Mouse (Mus musculus) hindbrain, embryonic 15.5 days (tissue): ENCODE results near the gene Sco2. TPM values are rescaled to one million over a fixed set of nuclear protein-coding genes. Genes with fewer than 3 reads are reported as not detected.

Experiments used
- ATAC-seq: fragments of 200-750 bp; cut with Nextera tagmentation; 2 replicates; pipeline ENCODE4 v1.8.0; 2017; ENCODE audit warnings: low read depth, moderate number of reproducible peaks, moderate TSS enrichment; ENCODE audit not compliant: low FRiP score
- H3K27ac ChIP-seq: fragments of 300-500 bp; sonication (generic); replicated peaks from 2 replicates; pipeline ENCODE4 v1.5.1; 2015; ENCODE audit warnings: mild to moderate bottlenecking, inconsistent platforms
- H3K27me3 ChIP-seq: fragments of 300-500 bp; sonication (generic); 2 replicates; pipeline ENCODE4 v1.6.1; 2015; ENCODE audit warnings: control low read depth, inconsistent platforms
- H3K36me3 ChIP-seq: fragments of 300-500 bp; sonication (generic); 2 replicates; pipeline ENCODE4 v1.6.1; 2015; ENCODE audit warnings: control low read depth, inconsistent platforms
- H3K4me1 ChIP-seq: fragments of 300-500 bp; sonication (generic); replicated peaks from 2 replicates; pipeline ENCODE4 v1.6.1; 2015; ENCODE audit warnings: control low read depth, inconsistent platforms
- H3K4me2 ChIP-seq: fragments of 300-500 bp; sonication (generic); 2 replicates; pipeline ENCODE4 v1.6.1; 2015; ENCODE audit warnings: moderate library complexity, mild to moderate bottlenecking, inconsistent platforms
- H3K4me3 ChIP-seq: fragments of 300-500 bp; sonication (generic); 2 replicates; pipeline ENCODE4 v1.5.1; 2015; ENCODE audit warnings: mild to moderate bottlenecking, inconsistent platforms
- H3K9ac ChIP-seq: fragments of 300-500 bp; sonication (generic); 2 replicates; pipeline ENCODE4 v1.6.1; 2015; ENCODE audit warnings: inconsistent platforms
- H3K9me3 ChIP-seq: fragments of 300-500 bp; sonication (generic); 2 replicates; pipeline ENCODE4 v1.6.1; 2016; ENCODE audit warnings: control low read depth, inconsistent platforms
- WGBS: fragments of 180-500 bp; shearing (Covaris S2); methylation state at CpG from one replicate; pipeline ENCODE4 v1.1.7; 2015; 5-methylcytosine and 5-hydroxymethylcytosine counted together
- polyA plus RNA-seq: library from polyadenylated mRNA; unstranded; fragments of >200 nt; fragmentation: Nextera tagmentation; extraction: Ambion mirVana; gene quantifications from 2 replicates; pipeline ENCODE4 v1.2.1, GENCODE M21; 2015

The Sco2 gene
- polyA plus RNA-seq, 1 experiment from 2014 or later, result 17.8 TPM

DNA sequence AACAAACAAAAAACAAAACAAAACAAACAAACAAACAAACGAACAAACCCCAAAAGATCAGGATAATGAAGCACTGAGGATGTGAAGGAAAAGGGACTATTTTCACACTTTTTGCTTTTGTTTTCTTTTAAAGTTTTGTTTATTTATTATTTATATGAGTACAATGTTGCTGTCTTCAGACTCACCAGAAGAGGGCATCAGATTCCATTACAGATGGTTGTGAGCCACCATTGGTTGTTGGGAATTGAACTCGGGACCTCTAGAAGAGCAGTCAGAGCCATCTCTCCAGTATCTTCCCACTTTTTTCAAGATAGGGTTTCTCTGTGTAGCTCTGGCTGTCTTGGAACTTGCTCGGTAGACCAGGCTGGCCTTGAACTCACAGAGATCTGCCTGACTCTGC is 30.3 kb downstream of the Sco2 start:
- Histone ChIP-seq H3K27ac (no peak overlapping the region), H3K36me3 (no peaks in the 10 kb centered on the region), H3K4me2 (no peak overlapping the region), H3K9ac (no peak overlapping the region), H3K4me3 (no peak overlapping the region), H3K9me3 (no peaks in the 10 kb centered on the region), H3K27me3 (no peaks in the 10 kb centered on the region), H3K4me1 (no peaks in the 10 kb centered on the region)
- WGBS, result 92% methylated on average over 3 of the region's 3 CpGs
- ATAC-seq, result no peak

DNA sequence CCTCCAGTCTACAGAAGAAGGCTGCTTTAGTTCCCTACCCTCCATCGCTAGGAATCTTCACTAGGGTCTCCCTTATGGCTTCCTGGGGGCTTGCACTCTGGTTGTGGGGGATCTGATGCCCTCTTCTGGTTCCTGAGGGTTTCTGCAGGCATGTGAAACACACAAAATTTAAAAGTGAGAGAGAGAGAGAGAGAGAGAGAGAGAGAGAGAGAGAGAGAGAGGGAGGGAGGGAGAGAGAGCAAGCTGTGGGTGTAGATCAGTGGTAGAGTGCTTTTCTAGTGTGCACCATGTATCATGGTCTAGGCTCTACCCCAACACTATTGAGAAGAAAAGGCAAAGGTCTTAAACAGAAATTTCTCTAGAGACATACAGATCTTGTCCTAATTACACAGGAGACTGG is 32.0 kb downstream of the Sco2 start:
- no peak for ATAC-seq
- Histone ChIP-seq H3K9ac (no peak overlapping the region), H3K27me3 (no peaks in the 10 kb centered on the region), H3K36me3 (no peaks in the 10 kb centered on the region), H3K4me1 (no peaks in the 10 kb centered on the region), H3K27ac (no peak overlapping the region), H3K4me2 (no peak overlapping the region), H3K9me3 (no peaks in the 10 kb centered on the region), H3K4me3 (no peak overlapping the region)
- 50% methylated on average over 1 of the region's 1 CpGs for WGBS

DNA sequence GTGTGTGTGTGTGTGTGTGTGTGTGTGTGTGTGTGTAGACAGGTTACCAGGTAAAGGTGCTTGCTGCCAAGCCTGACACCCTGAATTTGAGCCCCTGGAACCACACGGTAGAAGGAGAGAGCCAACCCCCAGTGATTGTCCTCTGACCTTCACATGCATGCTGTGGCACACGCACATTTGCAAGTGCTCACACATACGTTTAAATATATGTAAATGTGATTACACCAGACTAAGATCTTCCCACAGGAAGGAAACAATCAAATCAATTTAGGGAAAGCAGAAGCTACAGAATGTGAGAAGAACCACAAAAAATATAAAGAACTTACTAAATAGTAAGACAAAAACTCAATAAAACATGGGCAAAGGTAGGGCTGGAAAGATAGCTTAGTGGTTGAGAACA is 33.5 kb downstream of the Sco2 start:
- no peaks in the 10 kb centered on the region for H3K4me1 ChIP-seq
- H3K4me2 ChIP-seq, result no peak overlapping the region
- H3K4me3 ChIP-seq, result no peak overlapping the region
- no peaks in the 10 kb centered on the region for H3K36me3 ChIP-seq
- no peaks in the 10 kb centered on the region for H3K9me3 ChIP-seq
- no peak overlapping the region for H3K9ac ChIP-seq
- H3K27me3 ChIP-seq, result no peaks in the 10 kb centered on the region
- no peak for ATAC-seq
- WGBS, result 83% methylated on average over 3 of the region's 3 CpGs
- H3K27ac ChIP-seq, result no peak overlapping the region

GRCm38 (mm10) chr15:89339696-89340095 is 34.0 kb downstream of the Sco2 start:
- Histone ChIP-seq H3K36me3 (no peaks in the 10 kb centered on the region), H3K4me1 (no peaks in the 10 kb centered on the region), H3K27ac (no peak overlapping the region), H3K9me3 (no peaks in the 10 kb centered on the region), H3K9ac (no peak overlapping the region), H3K4me3 (no peak overlapping the region), H3K27me3 (no peaks in the 10 kb centered on the region), H3K4me2 (no peak overlapping the region)
- WGBS, result 88% methylated on average over 2 of the region's 2 CpGs
- no peak for ATAC-seq

- no peaks in the 10 kb centered on the region for H3K27me3 ChIP-seq
- no peak for ATAC-seq
- H3K36me3 ChIP-seq, result no peaks in the 10 kb centered on the region
- H3K9ac ChIP-seq, result no peak overlapping the region
- H3K9me3 ChIP-seq, result no peaks in the 10 kb centered on the region
- H3K4me1 ChIP-seq, result no peaks in the 10 kb centered on the region
- H3K27ac ChIP-seq, result no peak overlapping the region
- no peak overlapping the region for H3K4me3 ChIP-seq
- H3K4me2 ChIP-seq, result no peak overlapping the region
- 85% methylated on average over 14 of the region's 14 CpGs for WGBS
These were observed 37.2 kb downstream of the Sco2 start for GRCm38 (mm10) chr15:89336422-89336821.

DNA sequence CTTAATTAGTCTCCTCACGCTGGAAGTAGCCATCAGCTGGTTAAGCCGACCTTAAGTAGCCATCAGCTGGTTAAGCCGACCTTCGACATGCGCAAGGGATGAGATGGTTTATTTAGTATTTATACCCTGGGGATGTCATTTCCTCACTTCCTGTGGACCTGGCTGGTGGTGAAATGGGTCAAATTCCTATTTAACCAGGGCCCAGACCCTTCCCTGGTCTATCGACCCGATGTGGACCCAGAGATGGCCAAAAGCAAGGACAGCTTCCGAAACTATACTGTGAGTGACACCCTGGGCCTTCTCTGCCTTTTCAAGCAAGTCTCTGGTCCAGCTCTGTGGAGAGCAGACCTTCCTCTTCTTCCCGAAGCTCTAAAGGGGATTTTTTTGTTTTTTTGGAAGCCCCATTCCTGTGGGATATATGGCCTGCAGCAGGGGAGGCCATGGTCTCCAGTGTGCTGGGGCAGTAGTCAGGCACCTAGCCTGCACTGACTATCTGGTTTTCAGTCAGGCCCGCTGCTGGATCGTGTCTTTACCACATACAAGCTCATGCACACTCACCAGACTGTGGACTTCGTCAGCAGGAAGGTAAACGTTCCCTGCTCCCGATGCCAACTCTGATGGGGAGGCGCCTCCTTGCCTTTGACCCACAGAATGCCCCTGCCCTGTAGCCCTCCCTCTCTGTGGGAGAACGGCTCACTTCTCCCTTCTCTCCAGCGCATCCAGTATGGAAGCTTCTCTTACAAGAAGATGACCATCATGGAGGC is 38.7 kb downstream of the Sco2 start:
- Histone ChIP-seq H3K27ac (no peak overlapping the region), H3K4me1 (no peaks in the 10 kb centered on the region), H3K27me3 (no peaks in the 10 kb centered on the region), H3K9me3 (no peaks in the 10 kb centered on the region), H3K36me3 (no peaks in the 10 kb centered on the region), H3K9ac (no peak overlapping the region), H3K4me3 (no peak overlapping the region), H3K4me2 (no peak overlapping the region)
- 88% methylated on average over 17 of the region's 17 CpGs for WGBS
- ATAC-seq, result no peak

GRCm38 (mm10) chr15:89334271-89334670 is 39.4 kb downstream of the Sco2 start, which contains the start of gene Miox:
TSS of gene Miox (plus strand) at chr15:89334398.
- WGBS, result 93% methylated on average over 7 of the region's 7 CpGs
- Histone ChIP-seq H3K4me3 (no peak within 1 kb of the TSS), H3K9me3 (no peaks in the 10 kb centered on the region), H3K27ac (no peak within 1 kb of the TSS), H3K4me1 (no peaks in the 10 kb centered on the region), H3K36me3 (no peaks in the 10 kb centered on the region), H3K4me2 (no peak within 1 kb of the TSS), H3K27me3 (no peaks in the 10 kb centered on the region), H3K9ac (no peak within 1 kb of the TSS)
- no peak for ATAC-seq

DNA sequence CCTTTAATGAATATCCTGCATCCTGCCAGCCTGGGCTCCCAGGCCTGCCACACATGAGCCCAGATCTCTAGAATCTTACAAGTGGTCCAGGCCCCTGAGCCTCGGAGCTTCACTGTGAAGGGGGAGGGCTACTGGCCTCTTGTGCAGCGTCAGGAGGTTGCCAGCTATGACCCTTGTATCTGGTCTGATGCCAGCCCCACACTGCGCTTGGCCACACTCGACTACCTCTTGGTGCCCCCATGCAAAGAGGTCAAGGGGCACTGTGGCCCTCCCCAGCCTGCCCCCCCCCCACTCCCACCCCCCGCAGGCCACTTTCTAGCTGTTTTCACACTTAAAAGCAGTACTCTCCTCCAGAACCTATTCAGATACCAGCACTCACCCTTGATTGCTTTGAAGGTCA is 47.2 kb downstream of the Sco2 start:
- ATAC-seq, result no peak
- H3K9ac ChIP-seq, result no peak overlapping the region
- no peak overlapping the region for H3K27ac ChIP-seq
- H3K4me3 ChIP-seq, result no peak overlapping the region
- no peak overlapping the region for H3K4me2 ChIP-seq
- peaks cover 9% of the 10 kb centered on the region for H3K27me3 ChIP-seq
- 62% methylated on average over 5 of the region's 5 CpGs for WGBS
- no peaks in the 10 kb centered on the region for H3K4me1 ChIP-seq
- no peaks in the 10 kb centered on the region for H3K9me3 ChIP-seq
- no peaks in the 10 kb centered on the region for H3K36me3 ChIP-seq

GRCm38 (mm10) chr15:89323656-89324055 is 50.0 kb downstream of the Sco2 start:
- Histone ChIP-seq H3K4me2 (no peak overlapping the region), H3K9ac (no peak overlapping the region), H3K36me3 (no peaks in the 10 kb centered on the region), H3K4me3 (no peak overlapping the region), H3K27ac (no peak overlapping the region), H3K27me3 (peaks cover 9% of the 10 kb centered on the region), H3K9me3 (no peaks in the 10 kb centered on the region), H3K4me1 (no peaks in the 10 kb centered on the region)
- no peak for ATAC-seq
- WGBS, result 92% methylated on average over 4 of the region's 4 CpGs

DNA sequence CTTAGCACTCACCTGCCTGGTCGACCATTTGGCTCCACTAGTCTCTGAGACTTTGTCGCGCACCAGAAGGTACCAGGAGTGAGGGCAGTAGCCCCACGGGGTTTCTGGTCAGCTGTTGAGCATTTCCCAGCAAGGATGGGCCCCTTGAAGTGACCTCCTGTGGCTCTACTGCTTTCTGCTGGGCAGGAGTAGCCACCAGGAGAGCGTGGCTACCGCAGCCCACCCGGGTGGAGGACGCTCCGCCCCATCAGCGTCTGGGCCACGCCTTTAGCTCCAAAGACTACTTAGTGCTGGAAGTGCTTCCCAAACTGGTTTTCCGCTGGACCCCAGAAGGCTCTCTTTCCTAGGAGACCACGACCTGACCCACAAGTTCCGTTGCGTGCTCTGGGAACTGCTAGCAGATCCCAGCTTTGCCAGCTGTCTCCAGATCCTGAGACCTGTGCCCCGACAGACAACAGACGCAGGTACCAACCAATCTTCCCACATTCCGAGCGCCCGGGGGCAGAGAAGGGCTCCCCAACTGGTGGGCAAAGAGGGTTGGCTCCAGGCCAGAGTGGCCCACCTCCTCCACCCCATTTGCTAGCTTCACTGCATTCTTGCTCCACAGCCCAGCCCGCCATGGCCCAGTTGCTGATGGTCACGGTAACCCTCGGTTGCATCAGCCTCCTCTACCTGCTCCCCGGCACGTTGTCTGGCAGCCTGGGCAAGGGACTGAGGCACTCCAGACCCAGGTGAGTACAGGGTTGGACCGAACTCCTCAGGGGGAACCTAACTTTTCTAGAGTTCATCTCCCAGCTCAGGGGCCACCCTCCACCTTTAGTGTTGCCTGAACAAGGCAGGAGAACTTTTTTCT is 50.8 kb downstream of the Sco2 start, which contains the start of gene Adm2:
TSS of gene Adm2 (plus strand) at position 51 of the 853 bp plus-strand sequence.
- Histone ChIP-seq H3K4me1 (no peaks in the 10 kb centered on the region), H3K27ac (no peak within 1 kb of the TSS), H3K27me3 (peaks cover 9% of the 10 kb centered on the region), H3K4me2 (peak within 1 kb of the TSS; percentile 32), H3K9me3 (no peaks in the 10 kb centered on the region), H3K36me3 (no peaks in the 10 kb centered on the region), H3K4me3 (no peak within 1 kb of the TSS), H3K9ac (no peak within 1 kb of the TSS)
- ATAC-seq, result no peak
- 7% methylated on average over 26 of the region's 26 CpGs for WGBS
